Mouse (Mus musculus) stomach, postnatal 0 days (tissue): ENCODE results near the gene Nkx6-1.
A peak's percentile ranks its signal among the peaks of the same experiment; 100 is the strongest.

Experiments used
- CTCF ChIP-seq: IDR thresholded peaks from 2 replicates; pipeline ENCODE4 v1.5.1; 2016; ENCODE audit warnings: antibody characterized with exemption, low read depth, mild to moderate bottlenecking, moderate library complexity
- EP300 ChIP-seq: optimal IDR thresholded peaks from 2 replicates; pipeline ENCODE3; 2016; ENCODE audit warnings: antibody characterized with exemption

GRCm38 (mm10) chr5:101663176-101663575, 1.6 kb downstream of the Nkx6-1 start:
- TF ChIP-seq CTCF = peak; percentile 60
- TF ChIP-seq EP300 = no peak
